Mouse (Mus musculus) midbrain, embryonic 12.5 days (tissue): Measurements from ENCODE around the gene 3300002I08Rik. TPM values are rescaled to one million over a fixed set of nuclear protein-coding genes. Genes with fewer than 3 reads are reported as not detected.
"Not testable (repeated sequence)": the region's sequence is repeated elsewhere in the genome, so short reads cannot be mapped to it uniquely, and the experiment has no call there.

Source experiments
- ATAC-seq: fragments of 200-750 bp; cut with Nextera tagmentation; 2 replicates; pipeline ENCODE4 v1.8.0; 2017; ENCODE audit warnings: low read depth, moderate TSS enrichment, moderate library complexity; ENCODE audit not compliant: low FRiP score
- H3K27ac ChIP-seq: fragments of 300-500 bp; sonication (generic); replicated peaks from 2 replicates; pipeline ENCODE4 v1.5.1; 2016; ENCODE audit warnings: mild to moderate bottlenecking
- H3K27me3 ChIP-seq: fragments of 300-500 bp; sonication (generic); 2 replicates; pipeline ENCODE4 v1.6.1; 2016; ENCODE audit warnings: mild to moderate bottlenecking
- H3K36me3 ChIP-seq: fragments of 300-500 bp; sonication (generic); 2 replicates; pipeline ENCODE4 v1.6.1; 2016
- H3K4me1 ChIP-seq: fragments of 300-500 bp; sonication (generic); 2 replicates; pipeline ENCODE4 v1.6.1; 2016
- H3K4me2 ChIP-seq: fragments of 300-500 bp; sonication (generic); replicated peaks from 2 replicates; pipeline ENCODE4 v1.6.1; 2016; ENCODE audit warnings: mild to moderate bottlenecking, moderate library complexity
- H3K4me3 ChIP-seq: fragments of 300-500 bp; sonication (generic); 2 replicates; pipeline ENCODE4 v1.5.1; 2016; ENCODE audit warnings: mild to moderate bottlenecking
- H3K9ac ChIP-seq: fragments of 300-500 bp; sonication (generic); replicated peaks from 2 replicates; pipeline ENCODE4 v1.6.1; 2016; ENCODE audit warnings: mild to moderate bottlenecking, moderate library complexity
- H3K9me3 ChIP-seq: fragments of 300-500 bp; sonication (generic); 2 replicates; pipeline ENCODE4 v1.6.1; 2016; ENCODE audit warnings: mild to moderate bottlenecking
- WGBS: fragments of 180-500 bp; shearing (Covaris S2); methylation state at CpG from one replicate; pipeline ENCODE4 v1.1.7; 2016; 5-methylcytosine and 5-hydroxymethylcytosine counted together
- polyA plus RNA-seq: library from polyadenylated mRNA; unstranded; fragments of >200 nt; fragmentation: Nextera tagmentation; extraction: Ambion mirVana; gene quantifications from 2 replicates; pipeline ENCODE4 v1.2.1, GENCODE M21; 2016

The 3300002I08Rik gene
- 11.3 and 11.8 TPM in 2 replicates for polyA plus RNA-seq

DNA sequence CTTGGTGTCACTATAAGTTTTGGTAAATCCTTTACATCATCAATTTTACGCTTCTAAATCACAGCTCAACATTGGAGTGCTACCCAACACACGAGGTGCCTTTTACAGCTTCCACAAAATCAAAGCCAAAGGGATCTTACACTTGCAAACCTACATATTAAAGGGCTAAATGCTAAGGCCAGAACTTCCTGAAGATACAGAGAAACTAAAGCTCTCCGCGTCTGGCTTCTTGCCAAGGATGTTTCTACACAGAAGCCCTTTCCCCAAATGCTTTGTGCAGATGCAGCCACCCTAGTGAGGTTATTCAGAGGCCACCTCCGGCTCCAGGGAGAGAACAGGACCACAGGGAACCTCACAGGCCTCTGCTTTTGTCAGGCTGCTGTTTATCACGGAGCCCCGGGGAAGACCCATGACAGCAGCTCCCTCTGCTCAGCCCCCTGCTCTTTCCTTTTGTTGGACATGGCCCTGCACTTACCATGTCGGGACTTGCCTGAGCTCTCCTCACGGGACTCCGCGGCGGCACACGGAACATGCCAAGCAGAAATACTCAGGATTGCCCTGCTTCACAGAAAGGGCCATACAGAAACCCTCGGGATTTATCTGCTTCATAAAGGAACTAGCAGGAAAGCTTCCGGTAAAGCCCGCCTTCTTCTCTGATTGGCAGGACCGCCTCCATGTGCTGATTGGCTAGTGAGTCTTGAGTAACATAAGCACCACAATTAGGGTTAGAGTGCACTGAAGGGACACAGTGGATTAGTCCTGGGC lies at the start of gene 3300002I08Rik:
3300002I08Rik (minus strand) TSS at position 653 of the 765 bp plus-strand sequence.
- 6% methylated on average over 17 of the region's 17 CpGs for WGBS
- ATAC-seq = peak; percentile 100

DNA sequence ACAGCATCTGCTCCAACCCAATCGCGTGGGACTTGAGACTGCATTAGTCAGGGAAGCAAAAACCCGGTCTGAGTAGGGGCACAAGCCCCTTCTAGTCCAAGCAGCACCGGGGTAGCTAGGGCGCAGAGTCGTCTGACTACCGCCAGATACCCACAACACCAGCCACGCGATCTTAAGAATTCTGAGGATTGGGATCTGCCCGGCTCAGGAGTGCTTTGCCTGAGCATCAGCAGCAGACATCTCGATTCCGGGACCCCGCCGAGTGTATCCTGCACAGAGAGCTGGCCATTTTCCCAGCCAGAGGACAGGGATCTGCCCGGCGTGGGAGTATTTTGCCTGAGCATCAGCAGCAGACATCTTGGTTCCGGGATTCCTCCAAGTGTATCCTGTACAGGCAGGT lies 49.6 kb upstream of the 3300002I08Rik start:
- peaks cover 21% of the 10 kb centered on the region for H3K36me3 ChIP-seq
- H3K9ac ChIP-seq, ATAC-seq, H3K4me3 ChIP-seq, H3K27me3 ChIP-seq, H3K4me1 ChIP-seq, H3K4me2 ChIP-seq, H3K27ac ChIP-seq: not testable (repeated sequence)
- peaks cover 25% of the 10 kb centered on the region for H3K9me3 ChIP-seq
- 87% methylated on average over 17 of the region's 17 CpGs for WGBS

More for the DNA sequence above, at the start of gene 3300002I08Rik:
- peak within 1 kb of the TSS; percentile 51 for H3K4me2 ChIP-seq
- not testable (repeated sequence) for H3K27me3 ChIP-seq, H3K9me3 ChIP-seq, H3K36me3 ChIP-seq, H3K4me1 ChIP-seq
- peak within 1 kb of the TSS; percentile 78 for H3K9ac ChIP-seq
- peak within 1 kb of the TSS; percentile 82 for H3K27ac ChIP-seq
- peak within 1 kb of the TSS; percentile 67 for H3K4me3 ChIP-seq

DNA sequence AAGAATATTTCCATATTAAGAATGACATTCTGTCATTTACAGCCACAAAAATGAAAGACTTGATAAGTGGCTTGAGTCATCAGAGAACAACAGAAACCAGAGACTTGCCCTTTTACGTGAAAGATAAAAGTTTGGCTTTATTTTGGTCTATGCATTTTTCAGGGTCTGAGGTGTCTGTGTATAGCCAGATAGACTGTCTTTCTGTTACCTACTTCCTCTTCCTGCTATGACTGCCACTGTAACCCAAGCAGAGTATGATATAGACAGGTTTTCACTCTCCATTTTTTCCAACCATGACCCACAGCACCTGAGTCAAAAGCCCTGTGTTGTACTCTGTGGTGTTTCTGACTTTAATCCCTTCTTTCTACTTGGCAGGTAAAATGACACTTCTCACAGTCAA lies 27.6 kb upstream of the 3300002I08Rik start:
- 79% methylated on average over 1 of the region's 1 CpGs for WGBS
- no peak overlapping the region for H3K9ac ChIP-seq
- no peak overlapping the region for H3K27ac ChIP-seq

DNA sequence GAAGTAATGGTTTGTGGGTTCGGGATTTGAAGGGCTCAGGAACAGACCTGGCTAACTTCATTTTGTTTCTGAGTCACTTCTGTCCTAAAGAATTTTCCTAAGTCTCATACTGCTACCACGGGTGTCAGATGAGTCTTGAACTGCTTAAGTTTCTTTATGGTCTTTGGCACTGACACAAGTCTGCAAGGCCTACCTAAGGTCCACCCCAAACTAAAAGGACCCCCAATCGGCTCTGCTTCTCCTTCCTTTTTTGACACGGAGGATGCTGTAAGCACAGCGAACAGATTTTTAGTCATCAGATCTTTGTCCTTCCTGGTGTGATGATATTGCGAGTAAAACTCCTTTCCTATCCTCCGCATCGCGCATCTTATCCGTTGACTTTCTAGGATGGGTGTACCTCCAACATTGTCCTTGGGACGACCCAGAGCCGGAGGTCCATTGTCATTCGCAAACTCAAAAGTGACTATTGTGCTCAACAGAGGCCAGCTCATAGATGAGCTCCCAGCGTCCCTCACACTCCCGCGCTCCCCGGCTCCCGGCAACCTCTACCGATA lies 23.1 kb upstream of the 3300002I08Rik start:
- H3K9me3 ChIP-seq, H3K27me3 ChIP-seq, H3K9ac ChIP-seq, H3K27ac ChIP-seq, H3K4me3 ChIP-seq, ATAC-seq, H3K4me1 ChIP-seq, H3K36me3 ChIP-seq, H3K4me2 ChIP-seq: not testable (repeated sequence)
- WGBS = 94% methylated on average over 19 of the region's 19 CpGs

More for the DNA sequence above, 27.6 kb upstream of the 3300002I08Rik start:
- H3K4me3 ChIP-seq = no peak overlapping the region
- H3K4me2 ChIP-seq = no peak overlapping the region
- ATAC-seq = no peak
- no peaks in the 10 kb centered on the region for H3K36me3 ChIP-seq
- peaks cover 5% of the 10 kb centered on the region; the same call in 1 of the 2 replicates for H3K9me3 ChIP-seq
- no peaks in the 10 kb centered on the region for H3K4me1 ChIP-seq
- no peaks in the 10 kb centered on the region for H3K27me3 ChIP-seq

DNA sequence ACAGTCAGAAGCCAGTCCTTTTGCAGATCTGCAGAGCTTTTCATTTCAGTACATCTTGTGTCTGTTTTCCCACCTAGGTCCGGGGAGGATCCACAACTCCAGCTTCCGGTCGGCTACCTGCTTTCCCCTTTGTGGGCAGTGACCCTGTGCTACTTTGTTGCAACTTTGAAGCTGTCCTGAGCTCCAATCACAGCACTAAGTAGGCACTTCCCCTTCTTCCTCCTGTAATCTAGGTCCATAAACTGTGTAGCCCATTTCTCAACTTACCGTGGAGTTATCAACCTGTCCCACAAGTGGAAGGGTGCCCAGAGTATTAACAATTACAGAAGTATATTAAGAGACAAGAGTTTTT lies 289 bp upstream of the 3300002I08Rik start:
- Histone ChIP-seq H3K4me3 (peak overlapping the region; percentile 67), H3K36me3 (no peaks in the 10 kb centered on the region), H3K9me3 (no peaks in the 10 kb centered on the region), H3K9ac (peak overlapping the region; percentile 78), H3K27ac (0 out of 2 replicates have a peak overlapping the region, but pooled peaks have one; percentile 82), H3K27me3 (no peaks in the 10 kb centered on the region), H3K4me1 (no peaks in the 10 kb centered on the region), H3K4me2 (peak overlapping the region; percentile 51)
- 9% methylated on average over 4 of the region's 4 CpGs for WGBS
- ATAC-seq = no peak

DNA sequence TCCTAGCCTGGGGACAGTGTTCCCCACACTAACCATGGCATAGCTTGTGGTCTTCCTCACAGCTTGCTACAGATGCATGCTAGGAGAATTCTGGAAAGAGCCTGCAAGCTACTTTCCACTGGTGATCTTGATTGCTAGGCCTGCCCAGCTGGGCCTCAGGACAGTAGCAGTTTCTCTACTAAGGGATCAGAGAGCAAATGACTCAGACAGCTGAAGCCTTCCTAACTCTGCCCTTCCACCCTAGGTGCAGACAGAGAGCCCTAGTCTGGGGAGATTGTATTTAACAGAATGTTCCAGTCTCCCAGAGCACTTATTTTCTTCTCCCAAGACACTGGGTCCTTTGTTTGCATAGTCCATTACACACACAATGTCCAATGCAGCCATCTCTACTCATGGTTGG lies 5.4 kb downstream of the 3300002I08Rik start:
- ATAC-seq, H3K27me3 ChIP-seq, H3K9me3 ChIP-seq, H3K4me3 ChIP-seq, H3K4me2 ChIP-seq, H3K36me3 ChIP-seq, H3K27ac ChIP-seq, H3K9ac ChIP-seq, H3K4me1 ChIP-seq: not testable (repeated sequence)

DNA sequence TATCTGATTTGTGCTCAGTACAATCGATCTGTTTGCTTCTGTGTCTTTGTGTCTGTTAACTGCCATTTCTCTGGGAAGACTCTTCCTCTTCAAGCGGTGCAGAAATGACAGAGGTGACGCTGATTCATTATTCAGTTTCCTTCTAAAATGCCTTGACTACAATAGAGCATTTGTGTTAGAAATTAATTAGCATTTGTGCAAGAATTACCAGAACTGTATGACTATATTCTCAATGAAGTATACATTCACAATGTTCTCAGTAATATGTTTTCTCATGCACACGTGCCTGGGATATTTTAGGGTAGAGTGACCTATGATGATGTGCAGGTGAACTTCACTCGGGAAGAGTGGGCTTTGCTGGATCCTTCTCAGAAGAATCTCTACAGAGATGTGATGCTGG lies 39.2 kb downstream of the 3300002I08Rik start, which contains the start of gene Gm10130:
Gm10130 (plus strand) TSS at position 301 of the 400 bp plus-strand sequence.
- Histone ChIP-seq H3K27me3 (no peaks in the 10 kb centered on the region), H3K9me3 (peaks cover 57% of the 10 kb centered on the region), H3K4me2 (no peak within 1 kb of the TSS), H3K27ac (no peak within 1 kb of the TSS), H3K36me3 (peaks cover 42% of the 10 kb centered on the region), H3K4me3 (no peak within 1 kb of the TSS), H3K4me1 (no peaks in the 10 kb centered on the region), H3K9ac (no peak within 1 kb of the TSS)
- 95% methylated on average over 5 of the region's 5 CpGs for WGBS
- no peak for ATAC-seq

DNA sequence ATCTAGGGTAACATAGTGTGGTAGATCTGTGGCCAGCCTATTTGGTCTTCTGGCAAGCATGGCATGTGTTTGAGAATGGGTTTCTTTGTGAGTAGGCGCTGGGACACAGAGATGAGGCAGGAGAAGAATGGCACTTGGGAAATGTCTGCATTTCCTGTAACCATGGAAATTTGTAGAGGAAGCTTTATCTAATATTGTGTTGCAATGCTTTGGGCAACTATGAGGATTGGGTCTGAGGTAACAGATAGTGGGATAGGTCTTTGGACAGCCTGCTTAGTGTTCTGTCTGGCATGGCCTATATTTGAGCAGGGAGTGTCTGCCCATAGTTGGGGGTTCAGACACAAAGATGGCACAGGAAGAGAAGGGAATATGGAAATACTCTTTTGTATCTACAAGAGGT lies 43.6 kb downstream of the 3300002I08Rik start:
- WGBS = 90% methylated on average over 1 of the region's 1 CpGs
- H3K27me3 ChIP-seq = no peaks in the 10 kb centered on the region
- no peak overlapping the region for H3K9ac ChIP-seq
- no peak overlapping the region for H3K27ac ChIP-seq
- H3K4me2 ChIP-seq = no peak overlapping the region
- no peaks in the 10 kb centered on the region for H3K4me1 ChIP-seq
- H3K36me3 ChIP-seq = peaks cover 25% of the 10 kb centered on the region
- ATAC-seq = no peak
- H3K4me3 ChIP-seq = no peak overlapping the region
- peaks cover 54% of the 10 kb centered on the region for H3K9me3 ChIP-seq

DNA sequence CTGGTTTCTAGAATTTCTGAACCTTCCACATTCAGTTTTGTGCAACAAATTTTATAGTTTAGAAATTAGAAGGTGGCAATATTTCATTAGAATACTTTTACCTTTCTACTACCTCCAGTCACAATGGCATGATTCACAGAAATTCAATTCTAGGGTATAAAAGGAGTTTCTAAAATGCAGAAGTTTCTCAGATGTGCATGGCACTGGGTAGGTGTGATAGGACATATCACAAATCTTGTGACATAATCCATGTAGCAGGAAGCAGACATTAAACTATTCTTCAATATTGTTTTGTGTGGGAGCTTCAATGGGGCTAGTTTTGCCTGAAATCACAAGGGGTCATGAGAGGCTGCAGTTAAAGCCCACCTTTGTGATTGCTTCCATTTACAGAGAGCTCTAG lies 46.4 kb downstream of the 3300002I08Rik start:
- H3K9ac ChIP-seq = no peak overlapping the region
- H3K27me3 ChIP-seq = no peaks in the 10 kb centered on the region
- H3K27ac ChIP-seq = no peak overlapping the region
- H3K4me3 ChIP-seq = no peak overlapping the region
- peaks cover 38% of the 10 kb centered on the region for H3K9me3 ChIP-seq
- peaks cover 13% of the 10 kb centered on the region for H3K36me3 ChIP-seq
- H3K4me1 ChIP-seq = no peaks in the 10 kb centered on the region
- no peak for ATAC-seq
- H3K4me2 ChIP-seq = no peak overlapping the region

DNA sequence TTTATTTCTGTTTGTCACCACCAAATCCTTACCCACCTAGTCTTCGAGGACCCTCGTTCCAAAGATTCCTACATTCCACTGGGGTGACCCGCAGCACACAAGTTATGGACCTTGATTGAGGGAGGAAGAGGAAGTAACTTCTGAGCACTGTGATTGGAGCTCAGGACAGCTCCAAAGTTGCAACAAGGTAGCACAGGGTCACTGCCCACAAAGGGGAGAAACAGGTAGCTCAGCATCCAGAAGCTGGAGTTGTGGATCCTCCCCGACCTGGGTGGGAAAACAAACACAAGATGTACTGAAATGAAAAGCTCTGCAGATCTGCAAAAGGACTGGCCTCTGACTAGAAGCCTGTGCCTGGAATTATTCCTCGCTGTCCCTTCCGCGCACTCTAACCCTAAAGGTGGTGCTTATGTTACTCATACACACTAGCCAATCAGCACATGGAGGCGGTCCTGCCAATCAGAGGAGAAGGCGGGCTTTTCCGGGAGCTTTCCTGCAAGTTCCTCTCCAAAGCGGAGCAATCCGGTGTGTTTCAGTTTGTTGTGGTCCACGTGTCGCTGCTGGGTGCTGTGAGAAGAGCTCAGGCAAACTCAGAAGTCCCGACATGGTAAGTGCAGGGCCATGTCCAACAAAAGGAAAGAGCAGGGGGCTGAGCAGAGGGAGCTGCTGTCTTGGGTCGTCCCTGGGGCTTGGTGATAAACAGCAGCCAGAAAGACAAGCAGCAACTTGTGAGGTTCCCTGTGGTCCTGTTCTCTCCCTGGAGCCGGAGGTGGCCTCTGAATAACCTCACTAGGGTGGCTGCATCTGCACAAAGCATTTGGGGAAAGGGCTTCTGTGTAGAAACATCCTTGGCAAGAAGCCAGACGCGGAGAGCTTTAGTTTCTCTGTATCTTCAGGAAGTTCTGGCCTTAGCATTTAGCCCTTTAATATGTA lies 51.3 kb downstream of the 3300002I08Rik start:
- H3K27ac ChIP-seq, H3K36me3 ChIP-seq, H3K27me3 ChIP-seq, H3K4me1 ChIP-seq, H3K9me3 ChIP-seq: not testable (repeated sequence)
- WGBS = 21% methylated on average over 19 of the region's 19 CpGs
- peak; percentile 99 for ATAC-seq
- Histone ChIP-seq H3K9ac (peak overlapping the region; percentile 58), H3K4me2 (peak overlapping the region; percentile 55), H3K4me3 (peak overlapping the region; percentile 53)

DNA sequence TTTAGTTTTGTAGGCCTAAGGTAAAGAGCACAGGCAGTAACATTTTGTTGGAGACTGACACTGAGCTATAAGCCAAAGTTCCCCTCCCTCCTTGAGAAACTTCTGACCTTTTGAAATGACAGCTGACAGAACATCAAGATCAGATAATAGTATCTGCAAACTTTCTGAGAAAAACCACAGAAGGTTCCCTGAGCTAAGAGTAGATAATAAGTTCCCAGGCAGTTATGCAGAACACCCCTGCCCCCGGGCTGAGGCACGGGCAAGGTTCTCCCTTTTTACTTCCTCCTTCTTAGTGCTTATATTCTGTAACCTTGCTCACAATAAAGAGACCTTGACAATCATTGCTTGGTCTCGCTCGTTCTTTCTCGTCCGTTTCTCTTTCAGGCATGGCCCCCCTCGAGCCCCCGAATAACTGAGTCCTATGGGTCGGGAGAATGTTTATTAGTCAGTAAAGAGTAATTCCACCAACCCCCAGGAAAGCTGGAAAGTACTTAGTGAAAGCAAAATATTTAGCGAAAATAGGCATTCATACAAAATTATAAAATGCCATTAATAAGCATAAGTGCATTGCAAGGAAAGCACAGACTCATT lies 55.3 kb downstream of the 3300002I08Rik start:
- ATAC-seq = no peak
- WGBS = 89% methylated on average over 10 of the region's 10 CpGs

More for the DNA sequence above, 55.3 kb downstream of the 3300002I08Rik start:
- H3K9ac ChIP-seq = no peak overlapping the region
- peaks cover 2% of the 10 kb centered on the region; the same call in 1 of the 2 replicates for H3K4me1 ChIP-seq
- no peak overlapping the region for H3K27ac ChIP-seq
- no peaks in the 10 kb centered on the region for H3K36me3 ChIP-seq
- H3K4me2 ChIP-seq = no peak overlapping the region
- H3K4me3 ChIP-seq = no peak overlapping the region
- H3K27me3 ChIP-seq = no peaks in the 10 kb centered on the region
- H3K9me3 ChIP-seq = no peaks in the 10 kb centered on the region
